Mouse (Mus musculus) monocyte, adult 2 months (primary cell): ENCODE results near the gene Syn2.

Source experiments
- DNase-seq, 2 experiments: peaks; one replicate each; pipeline ENCODE4 v3.0.0; 2022; ENCODE audit warnings: low spot score in 2 of 2, low read depth in 1 of 2

The Syn2 gene

GRCm38 (mm10) chr6:115134501-115135331 lies at the start of gene Syn2:
Syn2 (plus strand) TSS chr6:115134902.
- no peak for DNase-seq

GRCm38 (mm10) chr6:115085274-115085841 lies 49.3 kb upstream of the Syn2 start:
- DNase-seq: no peak

- no peak for DNase-seq
Measured at GRCm38 (mm10) chr6:115088314-115089106, 46.2 kb upstream of the Syn2 start.

GRCm38 (mm10) chr6:115091737-115092136 lies 43.0 kb upstream of the Syn2 start:
- DNase-seq: no peak

GRCm38 (mm10) chr6:115102542-115102941 lies 32.2 kb upstream of the Syn2 start:
- DNase-seq: no peak

- no peak for DNase-seq
Measured at GRCm38 (mm10) chr6:115111426-115111825, 23.3 kb upstream of the Syn2 start.

GRCm38 (mm10) chr6:115122181-115122580 lies 12.5 kb upstream of the Syn2 start:
- no peak for DNase-seq

GRCm38 (mm10) chr6:115123262-115124201 lies 11.2 kb upstream of the Syn2 start:
- no peak for DNase-seq

GRCm38 (mm10) chr6:115124675-115125357 lies 9.9 kb upstream of the Syn2 start:
- no peak for DNase-seq

- no peak for DNase-seq
Measured at GRCm38 (mm10) chr6:115125358-115125720, 9.4 kb upstream of the Syn2 start.

GRCm38 (mm10) chr6:115126232-115126785 lies 8.4 kb upstream of the Syn2 start:
- DNase-seq: no peak

- DNase-seq: no peak
Measured at GRCm38 (mm10) chr6:115126851-115127250, 7.9 kb upstream of the Syn2 start.

GRCm38 (mm10) chr6:115127255-115127824 lies 7.4 kb upstream of the Syn2 start:
- DNase-seq: no peak

GRCm38 (mm10) chr6:115135332-115135649 lies 589 bp downstream of the Syn2 start:
- DNase-seq: no peak

GRCm38 (mm10) chr6:115136156-115136555 lies 1.5 kb downstream of the Syn2 start:
- DNase-seq: no peak

GRCm38 (mm10) chr6:115141446-115141845 lies 6.7 kb downstream of the Syn2 start:
- DNase-seq: no peak

- no peak for DNase-seq
Measured at GRCm38 (mm10) chr6:115161175-115161574, 26.5 kb downstream of the Syn2 start.

GRCm38 (mm10) chr6:115165863-115166470 lies 31.3 kb downstream of the Syn2 start:
- no peak for DNase-seq

GRCm38 (mm10) chr6:115168921-115169320 lies 34.2 kb downstream of the Syn2 start:
- no peak for DNase-seq
